Mouse (Mus musculus): ENCODE measurements at regions not wholly inside any gene's neighbourhood (a gene's known extent, or its start where the extent isn't known, plus 50 kb on each side); places are given as distances from the start of the nearest gene placed in this dataset.

DNA sequence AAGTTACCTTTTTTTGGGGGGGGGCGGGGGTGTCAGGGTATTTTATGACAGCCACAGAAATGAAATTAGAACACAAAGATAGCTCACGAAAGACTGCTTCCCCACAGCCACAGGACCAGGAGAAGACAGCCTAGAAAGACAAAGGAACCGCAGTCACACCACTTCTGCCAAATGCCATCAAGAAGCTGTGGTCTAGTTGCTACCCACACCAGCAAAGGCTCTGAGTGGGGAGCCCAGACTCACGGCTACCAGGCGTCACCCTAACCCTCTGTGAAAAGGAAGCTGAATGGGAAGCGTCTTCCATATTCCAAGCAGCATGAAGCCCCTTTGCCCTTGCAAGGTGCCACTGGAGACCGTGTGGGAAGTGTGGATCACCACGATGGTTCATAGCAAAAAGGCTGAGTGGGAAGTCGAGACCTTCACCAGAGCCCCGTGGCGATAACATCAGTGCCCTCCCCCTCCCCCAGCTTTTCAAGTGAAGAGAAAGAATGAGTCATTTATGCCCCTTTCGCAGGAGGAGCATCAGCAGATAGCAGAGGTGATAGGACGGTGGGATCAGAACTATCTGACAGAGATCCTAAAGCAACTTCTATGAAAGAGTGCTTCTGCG is 91.3 kb upstream of the Spdye4c start:
- no peak for DNase-seq
- TF ChIP-seq CTCF (IDR thresholded peaks at IDR 0.05), result no peak
- no peak overlapping the region for H3K4me3 ChIP-seq
- intact Hi-C loops (cut with DNase I), result no loop called here
- H3K27ac ChIP-seq, result no peak overlapping the region

DNA sequence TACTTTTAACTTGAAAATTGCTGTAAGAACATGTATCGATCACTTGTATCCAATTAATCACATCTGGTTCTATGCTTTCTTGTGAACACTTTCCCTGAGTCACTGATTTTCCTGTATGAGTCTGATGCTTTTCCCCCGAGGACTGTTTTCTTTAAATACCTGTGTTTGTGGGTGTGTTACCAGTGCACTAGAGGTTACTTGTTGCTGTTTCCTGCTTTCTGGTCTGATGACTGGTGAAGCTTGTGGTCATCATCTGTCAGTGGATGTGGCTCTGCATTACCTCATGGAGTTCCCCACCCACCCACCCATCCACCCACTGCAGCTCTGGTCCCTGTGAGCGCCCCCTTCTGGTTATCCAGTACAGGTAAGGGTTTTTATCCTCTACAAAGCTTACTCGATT is 88.3 kb upstream of the Spdye4c start:
- DNase-seq, result no peak
- Histone ChIP-seq H3K27ac (no peak overlapping the region), H3K4me3 (no peak overlapping the region)
- intact Hi-C loops (cut with DNase I), result no loop called here
- no peak for TF ChIP-seq CTCF (IDR thresholded peaks at IDR 0.05)

DNA sequence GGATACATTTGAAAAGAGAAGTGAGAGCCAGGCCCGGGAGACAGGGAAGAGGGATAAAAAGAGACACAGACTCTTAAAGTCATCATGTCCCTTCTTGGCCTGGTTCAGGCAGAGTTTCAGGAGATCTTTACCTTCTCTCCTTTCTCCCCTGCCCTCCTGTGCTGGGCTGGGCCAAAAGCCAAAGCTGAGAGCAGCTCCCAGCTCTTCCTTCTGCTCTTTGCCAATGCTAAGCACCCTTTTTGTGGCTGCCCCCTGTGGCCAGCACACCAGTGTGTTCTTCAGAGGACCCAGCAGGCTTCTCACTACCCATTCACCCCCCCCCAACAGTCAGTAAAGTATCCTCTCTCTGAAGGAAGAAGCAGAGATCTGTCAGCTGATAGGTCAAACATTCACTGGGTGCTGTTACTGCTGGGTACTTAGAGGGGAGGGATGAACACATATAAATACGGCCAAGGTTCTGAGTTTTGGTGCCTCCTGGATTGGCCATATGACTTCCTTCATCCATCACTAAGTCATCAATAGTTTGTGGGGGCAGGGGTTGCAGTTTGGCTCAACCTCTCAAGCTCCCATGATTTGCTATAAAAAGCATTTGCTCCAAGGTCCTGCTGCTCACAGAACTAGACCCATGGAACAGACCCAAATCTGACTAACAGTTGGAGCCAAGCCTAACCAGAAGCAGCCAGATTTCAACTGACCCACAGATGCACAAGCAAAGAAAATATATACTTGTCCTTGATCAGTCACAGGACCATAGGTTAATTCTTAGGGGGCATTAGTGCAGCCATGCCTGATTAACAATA is 87.7 kb upstream of the Spdye4c start:
- intact Hi-C loops (cut with DNase I), result no loop called here
- TF ChIP-seq CTCF (IDR thresholded peaks at IDR 0.05), result no peak
- DNase-seq, result no peak
- 0 out of 2 replicates have a peak overlapping the region, but pooled peaks have one; percentile 2 for H3K27ac ChIP-seq
- no peak overlapping the region for H3K4me3 ChIP-seq

- no peak overlapping the region for H3K4me3 ChIP-seq
- intact Hi-C loops (cut with DNase I), result no loop called here
- DNase-seq, result no peak
Observed at GRCm38 (mm10) chr2:128507591-128508243, 83.3 kb upstream of the Spdye4c start.

DNA sequence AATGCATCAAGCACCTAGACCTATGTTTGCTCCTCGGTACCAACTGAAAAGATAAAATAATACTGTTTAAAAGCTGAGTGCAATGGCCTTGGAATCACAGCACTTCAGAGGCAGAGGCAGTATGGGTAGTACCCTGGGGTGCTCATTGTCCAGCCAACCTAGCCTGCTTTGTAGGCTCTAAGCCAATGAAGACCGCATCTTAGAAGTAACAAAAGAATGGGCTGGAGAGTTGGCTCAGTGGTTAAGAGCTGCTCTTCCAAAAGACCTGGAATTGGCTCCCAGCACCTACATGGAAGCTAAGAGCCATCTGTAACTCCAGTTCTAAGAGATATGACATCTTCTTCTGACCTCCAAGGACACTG is 82.8 kb upstream of the Spdye4c start:
- DNase-seq, result no peak
- intact Hi-C loops (cut with DNase I), result no loop called here
- H3K27ac ChIP-seq, result no peak overlapping the region
- H3K4me3 ChIP-seq, result no peak overlapping the region
- TF ChIP-seq CTCF (IDR thresholded peaks at IDR 0.05), result no peak

More at GRCm38 (mm10) chr2:128507591-128508243, 83.3 kb upstream of the Spdye4c start:
- no peak for TF ChIP-seq CTCF (IDR thresholded peaks at IDR 0.05)
- no peak overlapping the region for H3K27ac ChIP-seq

DNA sequence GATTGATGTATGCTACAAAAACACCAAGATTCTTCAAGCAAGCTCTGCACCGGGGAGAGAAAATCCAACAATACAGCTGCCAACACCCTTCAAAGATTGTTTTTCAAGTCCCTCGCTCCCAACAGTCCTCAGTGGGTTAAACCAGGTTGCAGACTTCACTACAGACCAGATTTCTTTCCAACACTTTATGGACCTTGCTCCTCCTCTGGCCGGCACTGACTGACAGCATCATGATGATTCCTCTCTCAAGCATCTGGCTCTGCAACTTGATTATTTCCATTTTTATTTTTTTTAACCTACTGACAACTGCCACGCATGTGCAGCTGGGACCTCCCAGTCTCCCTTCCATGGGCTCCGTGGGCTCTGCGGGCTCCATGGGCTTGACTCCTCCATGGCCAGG is 79.7 kb upstream of the Spdye4c start:
- H3K4me3 ChIP-seq, result no peak overlapping the region
- DNase-seq, result no peak
- H3K27ac ChIP-seq, result no peak overlapping the region
- no peak for TF ChIP-seq CTCF (IDR thresholded peaks at IDR 0.05)
- intact Hi-C loops (cut with DNase I), result no loop called here

- no peak for DNase-seq
- Histone ChIP-seq H3K4me3 (no peak overlapping the region), H3K27ac (no peak overlapping the region)
- intact Hi-C loops (cut with DNase I), result no loop called here
- TF ChIP-seq CTCF (IDR thresholded peaks at IDR 0.05), result no peak
Observed at GRCm38 (mm10) chr2:128512852-128513251, 78.2 kb upstream of the Spdye4c start.

- TF ChIP-seq CTCF (IDR thresholded peaks at IDR 0.05), result no peak
- no peak for DNase-seq
- Histone ChIP-seq H3K4me3 (no peak overlapping the region), H3K27ac (no peak overlapping the region)
- intact Hi-C loops (cut with DNase I), result no loop called here
Observed at GRCm38 (mm10) chr2:128514463-128515290, 76.3 kb upstream of the Spdye4c start.

GRCm38 (mm10) chr2:128515701-128516100 is 75.3 kb upstream of the Spdye4c start:
- no peak for DNase-seq
- intact Hi-C loops (cut with DNase I), result no loop called here
- TF ChIP-seq CTCF (IDR thresholded peaks at IDR 0.05), result no peak
- H3K4me3 ChIP-seq, result no peak overlapping the region
- no peak overlapping the region for H3K27ac ChIP-seq

- Histone ChIP-seq H3K4me3 (no peak overlapping the region), H3K27ac (no peak overlapping the region)
- no peak for TF ChIP-seq CTCF (IDR thresholded peaks at IDR 0.05)
- intact Hi-C loops (cut with DNase I), result no loop called here
- no peak for DNase-seq
Observed at GRCm38 (mm10) chr2:128516694-128517093, 74.3 kb upstream of the Spdye4c start.

GRCm38 (mm10) chr2:128518142-128518541 is 72.9 kb upstream of the Spdye4c start:
- H3K4me3 ChIP-seq, result no peak overlapping the region
- intact Hi-C loops (cut with DNase I), result no loop called here
- DNase-seq, result no peak
- TF ChIP-seq CTCF (IDR thresholded peaks at IDR 0.05), result no peak
- no peak overlapping the region for H3K27ac ChIP-seq

GRCm38 (mm10) chr2:128521701-128522443 is 69.1 kb upstream of the Spdye4c start:
- no peak for TF ChIP-seq CTCF (IDR thresholded peaks at IDR 0.05)
- Histone ChIP-seq H3K4me3 (no peak overlapping the region), H3K27ac (no peak overlapping the region)
- no peak for DNase-seq
- intact Hi-C loops (cut with DNase I), result no loop called here

Measured in gastrocnemius, adult 2 months (tissue).